Mouse (Mus musculus): ENCODE results near the gene Crisp3. TPM values are rescaled to one million over a fixed set of nuclear protein-coding genes. Genes with fewer than 3 reads are reported as not detected.

Crisp3 gene
- polyA plus RNA-seq, 1 experiment from 2014 or later, result not detected

Other genes with a start within 250 kb of the Crisp3 start
- not detected in 2 replicates for gene AC192777.2, start 146.8 kb downstream of the Crisp3 start, polyA plus RNA-seq (2014; fragmentation: Nextera tagmentation; extraction: Ambion mirVana)
- not detected in 2 replicates for gene Pgk2, start 33.6 kb downstream of the Crisp3 start, polyA plus RNA-seq (2014; fragmentation: Nextera tagmentation; extraction: Ambion mirVana)
- not detected in 2 replicates for gene Crisp1, start 76.9 kb upstream of the Crisp3 start, polyA plus RNA-seq (2014; fragmentation: Nextera tagmentation; extraction: Ambion mirVana)